Mouse (Mus musculus): ENCODE results near the gene Fbxl4. TPM values are rescaled to one million over a fixed set of nuclear protein-coding genes. Genes with fewer than 3 reads are reported as not detected.

The Fbxl4 gene
- polyA plus RNA-seq, 1 experiment: 11.1 TPM

GRCm38 (mm10) chr4:22428150-22428549 is 70.8 kb downstream of the Fbxl4 start:
- H3K27ac ChIP-seq (ENCODE audit: insufficient read depth, low read depth, low read length): no peak overlapping the region

GRCm38 (mm10) chr4:22469575-22469974 is 112.2 kb downstream of the Fbxl4 start:
- Histone ChIP-seq H3K27ac (ENCODE audit: insufficient read depth, low read depth, low read length) (no peak overlapping the region), H3K4me1 (ENCODE audit: control insufficient read depth, insufficient read depth, low read length) (no peaks in the 10 kb centered on the region), H3K4me3 (ENCODE audit: insufficient read depth, low read length) (no peak overlapping the region)
- TF ChIP-seq POLR2A (IDR thresholded peaks at IDR 0.05; ENCODE audit: borderline replicate concordance, low read depth, low read length) (no peak), CTCF (IDR thresholded peaks at IDR 0.05; ENCODE audit: low read depth, low read length) (no peak)

More at GRCm38 (mm10) chr4:22428150-22428549, 70.8 kb downstream of the Fbxl4 start:
- Histone ChIP-seq H3K4me3 (ENCODE audit: insufficient read depth, low read length) (no peak overlapping the region), H3K4me1 (ENCODE audit: control insufficient read depth, insufficient read depth, low read length) (no peaks in the 10 kb centered on the region)
- TF ChIP-seq CTCF (IDR thresholded peaks at IDR 0.05; ENCODE audit: low read depth, low read length): no peak
- TF ChIP-seq POLR2A (IDR thresholded peaks at IDR 0.05; ENCODE audit: borderline replicate concordance, low read depth, low read length): no peak

- peak; percentile 42; the same call in 1 of the 2 replicates for TF ChIP-seq CTCF (IDR thresholded peaks at IDR 0.05; ENCODE audit: low read depth, low read length)
- no peak for TF ChIP-seq POLR2A (IDR thresholded peaks at IDR 0.05; ENCODE audit: borderline replicate concordance, low read depth, low read length)
- Histone ChIP-seq H3K27ac (ENCODE audit: insufficient read depth, low read depth, low read length) (no peak overlapping the region), H3K4me3 (ENCODE audit: insufficient read depth, low read length) (no peak overlapping the region), H3K4me1 (ENCODE audit: control insufficient read depth, insufficient read depth, low read length) (no peaks in the 10 kb centered on the region)
Observed at GRCm38 (mm10) chr4:22476967-22477710, 119.8 kb downstream of the Fbxl4 start.

- no peak overlapping the region for H3K27ac ChIP-seq (ENCODE audit: insufficient read depth, low read depth, low read length)
- no peak overlapping the region for H3K4me3 ChIP-seq (ENCODE audit: insufficient read depth, low read length)
- TF ChIP-seq CTCF (IDR thresholded peaks at IDR 0.05; ENCODE audit: low read depth, low read length) (no peak), POLR2A (IDR thresholded peaks at IDR 0.05; ENCODE audit: borderline replicate concordance, low read depth, low read length) (no peak)
- no peaks in the 10 kb centered on the region for H3K4me1 ChIP-seq (ENCODE audit: control insufficient read depth, insufficient read depth, low read length)
Observed at GRCm38 (mm10) chr4:22477711-22478230, 120.4 kb downstream of the Fbxl4 start.

- Histone ChIP-seq H3K4me1 (ENCODE audit: control insufficient read depth, insufficient read depth, low read length) (no peaks in the 10 kb centered on the region), H3K4me3 (ENCODE audit: insufficient read depth, low read length) (no peak overlapping the region), H3K27ac (ENCODE audit: insufficient read depth, low read depth, low read length) (no peak overlapping the region)
- TF ChIP-seq CTCF (IDR thresholded peaks at IDR 0.05; ENCODE audit: low read depth, low read length): no peak
- TF ChIP-seq POLR2A (IDR thresholded peaks at IDR 0.05; ENCODE audit: borderline replicate concordance, low read depth, low read length): no peak
Observed at GRCm38 (mm10) chr4:22478488-22479367, 121.4 kb downstream of the Fbxl4 start.

- H3K4me3 ChIP-seq (ENCODE audit: insufficient read depth, low read length): no peak overlapping the region
- no peaks in the 10 kb centered on the region for H3K4me1 ChIP-seq (ENCODE audit: control insufficient read depth, insufficient read depth, low read length)
- no peak for TF ChIP-seq POLR2A (IDR thresholded peaks at IDR 0.05; ENCODE audit: borderline replicate concordance, low read depth, low read length)
- no peak for TF ChIP-seq CTCF (IDR thresholded peaks at IDR 0.05; ENCODE audit: low read depth, low read length)
- no peak overlapping the region for H3K27ac ChIP-seq (ENCODE audit: insufficient read depth, low read depth, low read length)
Observed at GRCm38 (mm10) chr4:22479368-22480090, 122.2 kb downstream of the Fbxl4 start.

GRCm38 (mm10) chr4:22480091-22480857 is 122.9 kb downstream of the Fbxl4 start:
- TF ChIP-seq CTCF (IDR thresholded peaks at IDR 0.05; ENCODE audit: low read depth, low read length) (no peak), POLR2A (IDR thresholded peaks at IDR 0.05; ENCODE audit: borderline replicate concordance, low read depth, low read length) (no peak)
- no peaks in the 10 kb centered on the region for H3K4me1 ChIP-seq (ENCODE audit: control insufficient read depth, insufficient read depth, low read length)
- no peak overlapping the region for H3K27ac ChIP-seq (ENCODE audit: insufficient read depth, low read depth, low read length)
- H3K4me3 ChIP-seq (ENCODE audit: insufficient read depth, low read length): no peak overlapping the region

GRCm38 (mm10) chr4:22480858-22481205 is 123.5 kb downstream of the Fbxl4 start:
- Histone ChIP-seq H3K4me1 (ENCODE audit: control insufficient read depth, insufficient read depth, low read length) (no peaks in the 10 kb centered on the region), H3K4me3 (ENCODE audit: insufficient read depth, low read length) (no peak overlapping the region), H3K27ac (ENCODE audit: insufficient read depth, low read depth, low read length) (no peak overlapping the region)
- TF ChIP-seq POLR2A (IDR thresholded peaks at IDR 0.05; ENCODE audit: borderline replicate concordance, low read depth, low read length) (no peak), CTCF (IDR thresholded peaks at IDR 0.05; ENCODE audit: low read depth, low read length) (no peak)

GRCm38 (mm10) chr4:22482118-22482517 is 124.8 kb downstream of the Fbxl4 start:
- Histone ChIP-seq H3K4me1 (ENCODE audit: control insufficient read depth, insufficient read depth, low read length) (no peaks in the 10 kb centered on the region), H3K4me3 (ENCODE audit: insufficient read depth, low read length) (no peak overlapping the region), H3K27ac (ENCODE audit: insufficient read depth, low read depth, low read length) (no peak overlapping the region)
- TF ChIP-seq POLR2A (IDR thresholded peaks at IDR 0.05; ENCODE audit: borderline replicate concordance, low read depth, low read length): no peak
- TF ChIP-seq CTCF (IDR thresholded peaks at IDR 0.05; ENCODE audit: low read depth, low read length): no peak

All from bone marrow macrophage, adult 2 months (primary cell).